Mouse (Mus musculus): Measurements from ENCODE around the gene Rgs10. TPM values are rescaled to one million over a fixed set of nuclear protein-coding genes. Genes with fewer than 3 reads are reported as not detected.
"Not testable (repeated sequence)": the region's sequence is repeated elsewhere in the genome, so short reads cannot be mapped to it uniquely, and the experiment has no call there.

Rgs10 gene
- total and polyA plus RNA-seq, 2 experiments from 2014 or later, result 53.2 to 64.2 TPM

DNA sequence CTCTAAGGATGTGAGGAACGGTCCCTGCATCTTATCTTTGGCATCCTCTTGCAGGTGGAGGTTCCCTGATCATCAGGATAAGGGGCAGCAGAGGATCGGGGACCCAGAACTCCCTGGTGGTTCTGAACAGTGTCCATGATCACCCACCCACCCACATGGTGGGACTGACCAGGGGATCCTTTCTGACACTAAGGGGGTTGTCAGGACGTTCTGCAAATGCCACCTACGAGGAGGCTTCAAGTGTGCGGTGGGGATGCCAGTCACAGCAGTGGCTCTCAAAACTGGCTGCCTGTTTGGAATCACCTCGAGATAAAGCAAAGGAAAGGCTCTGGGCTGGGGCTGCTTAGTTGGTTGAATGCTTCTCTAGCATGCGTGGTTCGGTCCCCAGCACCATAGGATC lies 71.6 kb downstream of the Rgs10 start:
- Histone ChIP-seq H3K27ac (ENCODE audit: low read depth, low read length) (no peak overlapping the region), H3K9ac (no peak overlapping the region), H3K27me3 (ENCODE audit: insufficient read depth, low read length) (no peaks in the 10 kb centered on the region), H3K4me3 (ENCODE audit: low read depth, low read length) (no peak overlapping the region), H3K4me2 (ENCODE audit: low read depth) (no peak overlapping the region), H3K36me3 (ENCODE audit: insufficient read depth) (no peaks in the 10 kb centered on the region), H3K9me3 (ENCODE audit: low read length) (0 out of 2 replicates have a peak, but pooled peaks cover 3% of the 10 kb centered on the region), H3K4me1 (ENCODE audit: insufficient read depth) (no peaks in the 10 kb centered on the region)
- DNase-seq (no peak), ATAC-seq (no peak)
- WGBS, result 79% methylated on average over 8 of the region's 8 CpGs
- TF ChIP-seq CTCF (IDR thresholded peaks at IDR 0.05; ENCODE audit: low read depth), result no peak

DNA sequence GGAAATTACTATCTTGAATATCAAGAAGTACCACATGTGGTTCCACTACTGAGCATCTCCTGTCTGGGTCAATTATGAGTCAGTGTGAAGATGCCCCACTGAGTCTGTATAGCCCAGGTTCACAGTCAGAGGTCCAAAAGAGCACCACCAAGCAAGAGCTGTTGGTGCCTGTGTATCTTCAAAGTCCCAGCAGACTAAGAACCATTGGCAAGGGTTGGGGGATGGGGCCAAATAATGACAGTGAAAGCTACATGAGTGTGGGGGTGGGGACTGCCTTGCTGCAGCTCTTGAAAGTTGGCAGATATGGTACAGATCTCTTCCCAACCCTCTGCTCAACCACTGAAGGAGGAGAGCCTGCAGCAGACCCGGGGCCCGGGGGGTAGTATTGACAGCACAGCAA lies 72.0 kb downstream of the Rgs10 start:
- H3K9me3 ChIP-seq (ENCODE audit: low read length), result 0 out of 2 replicates have a peak, but pooled peaks cover 3% of the 10 kb centered on the region
- TF ChIP-seq CTCF (IDR thresholded peaks at IDR 0.05; ENCODE audit: low read depth), result no peak
- no peak overlapping the region for H3K27ac ChIP-seq (ENCODE audit: low read depth, low read length)
- H3K4me3 ChIP-seq (ENCODE audit: low read depth, low read length), result no peak overlapping the region
- ATAC-seq (no peak), DNase-seq (no peak)
- H3K27me3 ChIP-seq (ENCODE audit: insufficient read depth, low read length), result no peaks in the 10 kb centered on the region
- WGBS, result 56% methylated on average over 2 of the region's 2 CpGs
- no peak overlapping the region for H3K9ac ChIP-seq
- no peaks in the 10 kb centered on the region for H3K4me1 ChIP-seq (ENCODE audit: insufficient read depth)
- H3K4me2 ChIP-seq (ENCODE audit: low read depth), result no peak overlapping the region
- no peaks in the 10 kb centered on the region for H3K36me3 ChIP-seq (ENCODE audit: insufficient read depth)

DNA sequence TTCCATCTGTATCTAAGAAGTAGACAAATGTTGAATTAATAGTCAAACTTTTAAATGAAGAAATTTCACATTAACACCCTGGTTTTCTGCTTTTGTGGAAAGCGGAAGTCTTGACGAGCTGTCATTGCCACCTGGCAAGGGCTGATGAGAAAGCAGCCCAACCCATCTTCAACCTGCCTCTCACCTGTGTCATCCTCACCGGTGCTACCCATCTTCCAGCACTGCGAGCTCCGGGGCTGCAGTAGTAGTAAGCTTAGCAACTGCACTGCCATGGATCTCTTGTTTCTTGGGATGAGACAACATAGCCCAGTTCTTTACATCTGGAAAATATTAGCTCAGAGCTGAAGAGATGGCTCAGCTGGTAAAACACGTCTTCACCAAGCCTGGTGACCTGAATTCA lies 72.9 kb downstream of the Rgs10 start:
- WGBS, result 84% methylated on average over 6 of the region's 6 CpGs
- Histone ChIP-seq H3K4me3 (ENCODE audit: low read depth, low read length) (no peak overlapping the region), H3K36me3 (ENCODE audit: insufficient read depth) (no peaks in the 10 kb centered on the region), H3K27me3 (ENCODE audit: insufficient read depth, low read length) (no peaks in the 10 kb centered on the region), H3K9ac (no peak overlapping the region), H3K27ac (ENCODE audit: low read depth, low read length) (no peak overlapping the region), H3K4me1 (ENCODE audit: insufficient read depth) (no peaks in the 10 kb centered on the region), H3K4me2 (ENCODE audit: low read depth) (no peak overlapping the region), H3K9me3 (ENCODE audit: low read length) (0 out of 2 replicates have a peak, but pooled peaks cover 3% of the 10 kb centered on the region)
- DNase-seq (no peak), ATAC-seq (no peak)
- TF ChIP-seq CTCF (IDR thresholded peaks at IDR 0.05; ENCODE audit: low read depth), result no peak

DNA sequence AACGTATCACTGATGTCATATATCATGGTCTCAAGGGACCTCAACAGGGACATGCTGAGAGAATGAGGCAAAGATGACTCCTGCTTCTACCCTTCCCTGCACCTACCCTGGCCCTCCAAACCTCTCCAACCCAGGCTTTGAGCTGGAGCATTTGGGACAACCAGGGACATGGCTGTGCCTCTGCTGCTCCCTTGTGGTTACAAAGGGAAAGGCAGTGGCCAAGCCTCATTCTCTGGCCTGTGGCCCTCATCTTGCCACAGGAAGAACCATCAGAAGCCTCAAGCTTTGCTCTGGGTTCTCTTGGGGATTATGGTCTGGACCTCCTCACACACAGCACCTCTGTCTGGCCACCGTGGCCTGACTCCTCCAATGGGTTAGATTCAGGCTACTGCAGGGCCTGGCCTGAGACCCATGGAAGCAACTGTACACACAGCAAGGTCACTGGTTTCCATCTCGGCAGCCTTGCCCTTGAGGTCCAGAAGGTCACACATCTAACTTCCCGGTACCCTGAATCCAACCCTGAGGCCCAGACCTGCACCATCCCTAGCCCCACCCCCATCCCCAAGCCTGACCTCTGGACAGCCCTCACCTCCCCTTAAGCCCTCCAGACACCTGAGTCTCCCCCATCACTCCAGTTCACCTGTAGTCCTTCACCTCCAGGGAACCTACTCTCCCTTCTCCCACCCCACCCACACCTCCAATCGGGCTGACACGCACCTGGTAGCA lies 73.5 kb downstream of the Rgs10 start:
- H3K4me1 ChIP-seq (ENCODE audit: insufficient read depth), result no peaks in the 10 kb centered on the region
- WGBS, result 71% methylated on average over 6 of the region's 6 CpGs
- no peaks in the 10 kb centered on the region for H3K27me3 ChIP-seq (ENCODE audit: insufficient read depth, low read length)
- TF ChIP-seq CTCF (IDR thresholded peaks at IDR 0.05; ENCODE audit: low read depth), result peak; percentile 98
- ATAC-seq (peak; percentile 63), DNase-seq (peak; percentile 78)
- no peak overlapping the region for H3K9ac ChIP-seq
- H3K36me3 ChIP-seq (ENCODE audit: insufficient read depth), result no peaks in the 10 kb centered on the region
- H3K9me3 ChIP-seq (ENCODE audit: low read length), result 0 out of 2 replicates have a peak, but pooled peaks cover 3% of the 10 kb centered on the region
- no peak overlapping the region for H3K4me2 ChIP-seq (ENCODE audit: low read depth)
- H3K27ac ChIP-seq (ENCODE audit: low read depth, low read length), result no peak overlapping the region
- no peak overlapping the region for H3K4me3 ChIP-seq (ENCODE audit: low read depth, low read length)

DNA sequence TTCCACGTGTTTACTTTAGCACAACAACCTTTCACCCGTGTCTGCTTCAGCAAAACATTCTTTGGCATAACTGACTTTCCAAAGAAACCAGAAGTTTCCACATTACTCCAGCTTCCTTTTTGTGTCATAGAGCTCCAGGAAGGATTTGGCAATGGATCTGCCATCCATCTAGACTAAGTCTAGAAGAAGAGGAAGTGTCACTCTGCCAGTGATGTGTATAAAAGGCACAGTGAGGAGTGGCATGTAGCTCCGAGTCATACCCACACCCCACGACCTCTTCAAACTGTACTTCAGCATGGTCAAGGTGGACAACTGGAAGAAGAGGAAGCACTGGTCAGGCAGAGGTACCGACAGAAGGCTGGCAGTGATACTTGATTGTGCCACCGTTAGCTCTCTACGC lies 74.1 kb downstream of the Rgs10 start:
- DNase-seq (no peak), ATAC-seq (no peak)
- Histone ChIP-seq H3K4me2 (ENCODE audit: low read depth) (no peak overlapping the region), H3K9me3 (ENCODE audit: low read length) (0 out of 2 replicates have a peak, but pooled peaks cover 3% of the 10 kb centered on the region), H3K27me3 (ENCODE audit: insufficient read depth, low read length) (no peaks in the 10 kb centered on the region), H3K9ac (no peak overlapping the region), H3K4me1 (ENCODE audit: insufficient read depth) (no peaks in the 10 kb centered on the region), H3K27ac (ENCODE audit: low read depth, low read length) (no peak overlapping the region), H3K36me3 (ENCODE audit: insufficient read depth) (no peaks in the 10 kb centered on the region), H3K4me3 (ENCODE audit: low read depth, low read length) (no peak overlapping the region)
- WGBS, result 85% methylated on average over 7 of the region's 7 CpGs
- no peak for TF ChIP-seq CTCF (IDR thresholded peaks at IDR 0.05; ENCODE audit: low read depth)

DNA sequence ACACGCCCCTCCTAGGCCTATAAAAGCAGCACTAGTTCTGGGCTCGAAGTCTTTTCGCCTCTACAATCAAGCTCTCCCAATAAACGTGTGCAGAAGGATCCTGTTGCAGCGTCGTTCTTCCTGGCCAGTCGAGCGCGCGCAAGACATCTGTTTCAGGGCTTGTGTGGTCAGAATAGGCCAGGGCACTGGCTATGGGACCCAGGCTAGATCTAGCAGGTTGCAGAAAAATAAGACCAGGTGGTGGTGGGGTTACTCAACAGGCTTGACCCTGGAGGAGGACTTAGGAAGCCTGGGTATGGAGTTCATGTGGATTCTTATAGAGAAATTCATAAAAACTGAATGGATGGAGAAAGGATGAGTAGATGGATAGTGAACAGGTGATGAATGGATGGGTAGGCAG lies 75.9 kb downstream of the Rgs10 start:
- H3K27ac ChIP-seq (ENCODE audit: low read depth, low read length); ATAC-seq; H3K27me3 ChIP-seq (ENCODE audit: insufficient read depth, low read length); H3K9ac ChIP-seq; H3K4me1 ChIP-seq (ENCODE audit: insufficient read depth); H3K9me3 ChIP-seq (ENCODE audit: low read length); H3K4me3 ChIP-seq (ENCODE audit: low read depth, low read length); DNase-seq; H3K36me3 ChIP-seq (ENCODE audit: insufficient read depth); H3K4me2 ChIP-seq (ENCODE audit: low read depth): not testable (repeated sequence)
- 84% methylated on average over 7 of the region's 10 CpGs for WGBS

DNA sequence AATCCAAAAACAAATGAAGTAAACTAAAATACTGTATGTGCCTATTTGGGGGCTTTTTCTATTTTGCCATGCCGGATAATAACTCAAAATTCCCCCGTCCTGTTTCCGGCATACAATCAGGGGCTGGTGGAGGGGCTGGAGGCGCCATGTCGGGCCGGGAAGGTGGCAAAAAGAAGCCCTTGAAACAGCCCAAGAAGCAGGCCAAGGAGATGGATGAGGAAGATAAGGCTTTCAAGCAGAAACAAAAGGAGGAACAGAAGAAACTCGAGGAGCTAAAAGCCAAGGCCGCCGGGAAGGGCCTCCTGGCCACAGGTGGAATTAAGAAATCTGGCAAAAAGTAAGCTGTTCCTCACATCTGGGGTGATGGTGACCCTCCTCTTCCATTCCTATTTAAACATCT lies 78.2 kb downstream of the Rgs10 start:
- H3K27me3 ChIP-seq (ENCODE audit: insufficient read depth, low read length); H3K36me3 ChIP-seq (ENCODE audit: insufficient read depth); H3K9ac ChIP-seq; ATAC-seq; H3K4me1 ChIP-seq (ENCODE audit: insufficient read depth); H3K9me3 ChIP-seq (ENCODE audit: low read length); H3K4me3 ChIP-seq (ENCODE audit: low read depth, low read length); DNase-seq; H3K4me2 ChIP-seq (ENCODE audit: low read depth); H3K27ac ChIP-seq (ENCODE audit: low read depth, low read length): not testable (repeated sequence)
- 81% methylated on average over 9 of the region's 9 CpGs for WGBS
